Mouse (Mus musculus) urinary bladder, postnatal 4 days (tissue): ENCODE data around the gene Gpatch4.

ENCODE experiments used
- DNase-seq, 2 experiments: peaks; one replicate each; pipeline ENCODE4 v3.0.0; 2021 to 2022; ENCODE audit warnings: low spot score in 2 of 2

Gene Gpatch4

DNA sequence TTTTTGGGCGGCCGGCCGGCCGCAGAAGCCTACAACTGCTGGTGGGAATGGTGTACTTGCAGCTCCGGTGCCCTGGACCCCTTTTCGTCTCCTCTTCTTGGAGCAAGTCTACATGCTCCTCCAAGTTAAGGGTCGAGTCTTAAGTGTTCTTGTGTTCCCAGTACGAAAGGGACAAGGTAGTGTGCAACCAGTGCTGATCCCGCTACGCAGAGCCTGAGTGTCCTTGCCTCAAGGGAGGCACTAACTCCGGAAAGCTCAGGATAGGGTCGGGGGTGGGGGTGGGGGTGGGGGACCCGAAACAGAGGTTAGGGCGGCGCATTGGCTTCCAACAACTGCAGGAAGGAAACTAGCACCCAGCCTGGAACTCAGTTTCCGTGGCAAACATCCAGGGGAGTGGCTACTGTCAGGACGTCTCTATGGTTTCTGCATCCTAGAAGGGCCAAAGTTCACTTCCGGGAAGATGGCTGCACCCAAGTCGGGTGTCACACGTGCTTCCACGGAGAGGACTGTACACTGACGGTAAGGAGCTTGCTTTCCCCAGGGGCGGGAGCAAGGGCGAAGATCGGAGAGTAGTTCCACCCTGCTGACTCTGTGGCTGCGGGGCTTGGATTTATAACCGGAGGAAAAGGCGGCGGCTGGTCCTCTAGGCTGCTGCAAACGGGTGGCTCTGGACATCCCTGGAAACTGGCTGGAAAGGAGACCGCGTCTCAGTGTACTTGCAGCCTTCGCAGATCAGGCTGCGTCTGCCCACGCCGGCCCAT is at the start of gene Gpatch4:
Gpatch4 (plus strand) TSS at position 448 of the 761 bp plus-strand sequence.
- peak; percentile 71 to 74 for DNase-seq

DNA sequence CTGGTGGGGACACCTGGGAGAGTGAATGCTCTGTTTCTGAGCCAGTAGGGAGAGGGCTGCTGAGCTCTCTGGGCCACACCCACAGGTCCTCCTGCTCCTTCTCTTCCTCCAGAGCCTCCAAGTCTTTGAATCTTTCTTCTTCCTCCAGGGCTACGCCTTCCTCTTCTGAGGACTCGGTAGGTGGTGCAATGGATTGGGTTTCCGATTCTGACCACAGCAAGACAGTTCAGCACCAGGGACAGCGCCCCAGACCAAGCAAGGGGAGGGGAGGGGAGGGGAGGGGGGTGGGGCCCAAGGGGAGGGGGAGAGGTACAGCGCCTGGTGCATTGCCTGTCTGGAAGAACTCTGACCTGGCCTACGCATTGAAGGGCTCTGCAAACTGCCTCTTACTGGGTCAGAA is 49.5 kb upstream of the Gpatch4 start:
- no peak for DNase-seq

DNA sequence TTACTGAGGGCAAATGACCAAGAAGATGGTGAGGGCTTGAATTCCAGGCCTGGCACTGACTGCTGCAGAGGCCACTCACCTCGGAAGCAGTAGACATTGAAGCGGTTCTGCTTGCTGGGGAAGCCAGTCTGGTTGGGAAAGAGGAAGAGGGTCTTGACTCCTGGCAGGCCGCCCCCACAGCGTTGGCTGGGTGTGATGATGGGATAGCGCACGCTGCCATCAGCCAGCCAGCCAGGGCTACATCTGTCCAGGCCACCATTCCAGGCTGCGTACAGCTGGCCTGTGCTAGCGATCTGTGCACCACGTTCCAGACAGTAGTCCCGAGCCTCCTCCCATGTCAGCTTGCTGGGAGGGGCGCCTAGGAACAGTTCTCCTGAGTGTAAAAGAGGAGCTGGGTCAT is 47.6 kb upstream of the Gpatch4 start:
- no peak for DNase-seq

DNA sequence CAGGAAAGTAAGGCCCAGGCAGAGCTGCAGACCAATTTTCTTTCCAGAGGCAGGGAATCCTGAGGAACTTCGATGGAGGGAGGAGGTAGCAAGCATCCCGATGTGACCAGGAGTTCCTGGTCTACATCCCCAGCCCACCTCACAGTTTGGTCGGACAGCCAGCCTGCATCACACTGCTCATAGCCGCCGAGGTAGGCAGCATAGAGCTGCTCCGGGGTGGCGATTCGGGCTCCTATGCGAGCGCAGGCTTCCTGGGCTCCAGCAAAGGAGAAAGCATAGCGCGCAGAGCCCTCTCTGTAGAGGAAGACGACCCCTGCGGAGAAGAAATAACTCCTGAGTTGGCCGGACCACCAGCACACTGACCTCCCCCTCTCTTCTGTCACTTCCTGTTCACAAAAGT is 46.5 kb upstream of the Gpatch4 start:
- no peak for DNase-seq

DNA sequence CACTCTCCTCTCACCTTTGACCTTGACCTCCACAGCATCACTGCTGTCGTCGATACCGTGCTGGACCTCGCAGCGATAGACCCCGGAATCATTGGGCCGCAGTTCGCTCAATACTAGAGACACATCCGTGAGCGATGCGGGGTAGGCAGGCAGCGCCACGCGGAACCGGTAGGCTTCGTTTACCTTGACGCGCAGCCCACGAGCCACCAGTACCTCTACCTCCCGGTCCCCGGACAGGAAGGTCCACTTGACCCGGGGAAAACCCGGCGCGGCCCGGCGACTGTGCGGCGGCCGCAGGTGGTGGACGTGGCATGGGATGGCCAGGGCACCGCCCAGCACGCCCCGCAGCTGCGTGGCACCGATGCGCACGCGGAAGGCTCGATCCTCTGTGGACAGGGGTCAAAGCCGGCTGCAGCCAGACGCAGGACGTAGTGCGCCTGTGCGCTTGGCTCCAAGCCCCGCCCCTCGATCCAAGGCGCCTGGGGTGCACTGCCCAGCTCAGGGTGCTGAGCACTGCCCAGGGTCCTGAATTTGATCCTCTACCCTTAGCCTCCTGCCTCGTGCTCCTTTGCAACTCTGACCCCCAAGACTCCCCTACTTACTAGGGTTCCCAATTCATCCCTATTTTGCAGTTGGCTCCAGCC is 45.8 kb upstream of the Gpatch4 start:
- DNase-seq: no peak

DNA sequence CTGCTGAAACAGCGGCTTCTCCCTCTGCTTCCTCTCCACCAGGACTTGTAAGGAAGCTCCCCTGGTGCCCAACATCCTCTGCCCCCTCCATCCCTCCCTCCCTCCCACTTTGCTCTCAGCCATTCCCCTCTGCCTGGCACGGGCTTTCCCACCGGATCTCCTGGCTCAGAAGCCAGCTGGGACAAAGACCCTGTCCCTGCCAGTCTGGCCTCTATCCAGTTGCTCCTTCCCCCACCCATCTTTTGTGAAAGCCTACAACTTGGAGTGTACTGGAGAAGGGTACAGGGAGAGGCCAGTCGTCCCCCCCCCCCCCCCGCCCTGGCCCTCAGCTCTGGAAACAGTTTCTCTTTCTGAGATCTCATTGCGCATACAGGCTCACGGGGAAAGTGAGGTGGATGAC is 44.2 kb upstream of the Gpatch4 start:
- DNase-seq: no peak

DNA sequence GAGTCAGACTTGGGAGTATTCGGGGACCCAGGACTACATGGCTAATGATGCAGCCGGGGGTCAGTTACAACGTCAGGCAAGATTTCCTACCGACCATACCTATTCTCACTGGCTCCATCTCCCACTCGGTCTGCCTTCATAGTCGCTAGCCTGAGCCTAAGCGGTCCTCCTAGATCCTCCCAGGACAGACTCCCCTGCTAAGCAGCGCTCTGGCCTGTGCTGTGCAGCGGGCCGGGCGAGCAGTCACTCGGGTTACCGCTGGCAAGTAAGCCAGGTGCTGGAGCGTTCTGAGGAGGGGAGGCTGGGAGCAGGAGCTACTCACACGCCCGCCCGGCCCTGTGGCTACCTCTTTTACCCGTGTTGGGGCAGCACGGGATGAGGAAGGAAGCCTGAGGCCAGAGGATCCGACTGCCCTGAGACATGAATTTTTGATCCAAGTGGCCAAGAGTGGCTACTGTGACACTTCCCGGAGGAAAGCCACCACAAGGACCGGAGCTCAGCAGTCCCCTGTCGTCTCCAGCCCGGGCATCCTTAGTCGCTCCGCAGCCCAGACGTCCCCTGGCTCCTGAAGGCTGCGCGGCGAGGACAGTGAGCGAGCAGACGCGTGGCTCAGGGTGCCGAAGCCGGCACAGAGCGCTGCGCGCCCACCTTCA is 43.5 kb upstream of the Gpatch4 start:
- no peak for DNase-seq

DNA sequence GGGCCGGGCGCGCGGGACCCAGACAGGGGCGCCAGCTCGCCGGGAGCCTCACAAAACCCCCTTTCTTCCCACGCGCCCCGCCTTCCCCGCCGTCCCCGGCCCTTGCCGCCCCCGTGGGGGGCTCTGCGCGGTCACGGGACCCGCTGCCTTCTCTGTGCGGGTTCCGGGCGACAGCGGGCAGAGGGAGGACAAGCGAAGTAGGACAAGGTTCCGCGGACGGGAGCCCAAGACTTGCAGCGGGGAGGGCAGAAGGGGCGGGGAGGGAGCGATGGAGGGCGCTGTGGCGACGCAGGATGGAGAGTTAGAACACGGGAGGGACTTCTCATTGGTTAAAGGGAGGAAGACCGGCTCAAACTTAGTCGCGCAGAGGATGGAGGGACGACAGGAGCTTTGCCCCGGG is 42.7 kb upstream of the Gpatch4 start, which contains the start of gene Bcan:
Bcan (minus strand) TSS at position 50 of the 400 bp plus-strand sequence.
- DNase-seq: no peak

DNA sequence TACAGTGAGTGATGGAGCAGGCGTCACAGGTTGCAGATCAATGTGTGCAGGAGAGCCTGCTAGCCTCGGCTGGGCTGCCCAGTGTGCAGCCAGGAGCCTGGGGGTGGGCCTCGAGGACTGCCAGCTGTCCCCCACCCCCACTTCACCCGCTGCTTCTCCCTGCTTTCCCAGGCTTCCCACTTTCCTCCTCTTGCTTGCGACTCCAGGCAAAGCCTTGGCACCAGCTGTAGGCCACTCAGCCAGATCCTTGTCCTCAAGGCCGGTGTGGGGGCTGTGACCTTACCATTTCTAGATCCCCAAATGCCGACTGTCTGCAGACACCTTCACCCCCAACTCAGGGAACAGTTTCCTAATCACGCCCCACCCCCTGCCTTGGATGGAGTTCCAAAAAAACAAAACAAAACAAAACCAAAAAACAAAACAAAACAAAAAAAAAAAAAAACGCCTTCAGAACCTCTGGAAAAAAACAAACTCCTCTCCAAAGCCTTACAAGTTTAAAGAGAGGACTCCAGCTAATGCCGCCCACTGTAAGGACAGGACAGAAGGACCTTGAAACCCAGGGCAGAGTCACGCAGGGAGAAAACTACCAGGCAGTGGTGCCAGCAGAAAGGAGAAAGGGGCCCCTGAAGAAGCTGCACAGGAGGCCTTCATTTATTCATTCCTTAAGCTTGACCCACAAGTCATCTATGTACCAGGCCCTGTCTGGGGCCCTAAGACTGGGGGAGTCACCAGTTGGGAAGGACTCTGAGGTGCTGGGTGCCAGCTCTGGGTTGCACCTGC is 41.9 kb upstream of the Gpatch4 start:
- no peak for DNase-seq

DNA sequence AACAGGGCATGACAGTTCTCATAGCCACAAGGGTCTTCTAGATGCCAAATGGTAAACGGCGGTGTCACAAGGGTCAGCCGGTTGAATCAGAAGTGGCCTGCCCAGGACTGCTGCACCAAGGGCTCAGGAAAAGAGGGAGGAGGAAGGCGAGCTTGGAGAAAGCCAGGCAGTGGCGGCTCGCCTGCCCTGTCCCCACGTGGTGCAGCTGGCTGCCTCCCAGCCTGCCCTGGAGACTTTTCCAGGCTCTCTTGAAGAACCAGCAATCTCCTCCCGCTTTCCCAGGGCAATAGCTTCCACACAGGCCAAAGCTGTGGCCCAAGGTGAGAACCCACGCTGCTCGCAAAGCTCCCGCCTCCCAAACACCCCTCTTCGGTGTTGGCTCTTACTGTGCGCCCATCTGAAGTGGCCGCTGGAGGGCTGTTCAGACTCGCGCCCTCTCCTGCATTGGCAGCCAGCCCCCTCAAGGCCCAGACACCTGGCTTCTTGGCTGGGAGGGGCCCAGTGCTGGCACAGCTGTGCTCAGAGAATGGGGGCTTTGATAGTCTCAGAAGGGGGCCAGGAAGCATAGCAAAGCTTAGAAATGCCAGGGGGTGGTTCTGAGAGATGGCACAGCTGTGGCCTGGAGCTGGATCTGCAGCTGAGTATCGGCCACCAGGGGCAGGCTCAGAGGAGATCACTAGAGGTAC is 40.5 kb upstream of the Gpatch4 start:
- no peak for DNase-seq

DNA sequence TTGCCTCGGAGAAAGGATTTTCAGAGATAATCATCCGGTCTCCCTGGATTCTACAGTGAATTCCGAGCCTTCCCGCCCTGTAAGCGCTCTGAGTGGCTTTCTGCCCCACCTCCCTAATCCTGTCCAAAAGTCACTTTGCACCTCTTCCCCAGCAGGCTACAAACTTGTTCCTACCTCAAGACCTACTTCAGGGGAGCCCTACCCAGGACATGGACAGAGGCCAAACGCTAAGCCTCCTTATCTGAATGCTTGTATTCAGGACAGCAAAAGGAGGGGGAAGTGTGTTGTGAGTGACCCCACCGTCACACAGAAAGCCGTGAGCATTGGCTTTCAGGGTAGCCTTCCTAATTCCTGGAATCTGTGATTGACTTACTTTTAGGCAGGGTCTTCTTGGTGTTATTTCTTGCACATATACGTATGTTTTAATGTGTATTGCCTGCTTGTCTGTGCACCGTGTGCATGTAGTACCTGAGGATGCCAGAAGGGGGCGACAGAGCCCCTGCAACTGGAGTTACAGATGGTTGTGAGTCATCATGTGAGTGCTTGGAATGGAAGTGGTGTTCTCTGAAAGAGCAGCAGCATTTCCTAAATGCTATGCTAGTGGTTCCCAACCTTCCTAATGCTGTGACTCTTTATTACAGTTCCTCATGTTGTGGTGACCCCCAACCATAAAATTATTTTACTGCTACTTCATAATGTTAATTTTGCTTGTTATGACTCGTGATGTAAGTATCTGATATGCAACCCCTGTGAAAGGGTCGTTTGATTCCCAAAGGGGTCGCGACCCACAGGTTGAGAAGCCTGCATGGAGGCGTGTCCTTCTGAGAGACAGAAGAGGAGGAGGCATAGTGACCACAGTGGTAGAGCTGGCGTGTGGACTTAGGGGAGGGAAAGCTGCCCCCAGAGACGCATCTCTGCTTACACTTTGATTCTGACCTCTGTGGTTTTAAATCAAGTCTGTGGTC is 36.8 kb upstream of the Gpatch4 start:
- DNase-seq: no peak

DNA sequence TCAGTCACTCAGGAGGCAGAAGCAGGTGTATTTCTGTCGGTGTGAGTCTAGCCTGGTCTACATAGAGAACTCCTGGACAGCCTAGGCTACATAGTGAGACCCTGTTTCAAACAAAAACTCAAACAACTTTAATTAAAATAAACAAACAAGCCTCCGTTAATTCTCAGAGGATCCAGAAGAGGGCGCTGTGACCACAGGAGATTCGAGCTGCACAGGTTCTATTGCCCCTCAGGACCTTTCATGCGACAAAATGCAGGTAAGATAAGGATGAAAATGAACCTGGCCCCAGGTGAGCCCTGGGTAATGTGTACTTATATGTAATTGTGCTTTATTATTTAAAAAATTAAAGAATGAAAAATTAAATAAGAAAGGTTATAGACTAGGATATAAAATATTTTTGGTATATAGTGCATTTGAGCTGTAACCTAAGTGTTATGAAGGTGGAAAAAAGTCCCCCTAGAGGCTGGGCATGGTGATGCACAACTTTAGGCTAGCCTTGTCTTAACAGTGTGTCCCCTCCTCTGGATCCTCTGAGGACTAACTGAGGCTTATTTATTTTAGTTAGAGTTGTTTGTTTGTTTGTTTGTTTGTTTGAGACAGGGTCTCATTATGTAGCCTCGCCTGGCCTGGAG is 32.2 kb upstream of the Gpatch4 start:
- no peak for DNase-seq

DNA sequence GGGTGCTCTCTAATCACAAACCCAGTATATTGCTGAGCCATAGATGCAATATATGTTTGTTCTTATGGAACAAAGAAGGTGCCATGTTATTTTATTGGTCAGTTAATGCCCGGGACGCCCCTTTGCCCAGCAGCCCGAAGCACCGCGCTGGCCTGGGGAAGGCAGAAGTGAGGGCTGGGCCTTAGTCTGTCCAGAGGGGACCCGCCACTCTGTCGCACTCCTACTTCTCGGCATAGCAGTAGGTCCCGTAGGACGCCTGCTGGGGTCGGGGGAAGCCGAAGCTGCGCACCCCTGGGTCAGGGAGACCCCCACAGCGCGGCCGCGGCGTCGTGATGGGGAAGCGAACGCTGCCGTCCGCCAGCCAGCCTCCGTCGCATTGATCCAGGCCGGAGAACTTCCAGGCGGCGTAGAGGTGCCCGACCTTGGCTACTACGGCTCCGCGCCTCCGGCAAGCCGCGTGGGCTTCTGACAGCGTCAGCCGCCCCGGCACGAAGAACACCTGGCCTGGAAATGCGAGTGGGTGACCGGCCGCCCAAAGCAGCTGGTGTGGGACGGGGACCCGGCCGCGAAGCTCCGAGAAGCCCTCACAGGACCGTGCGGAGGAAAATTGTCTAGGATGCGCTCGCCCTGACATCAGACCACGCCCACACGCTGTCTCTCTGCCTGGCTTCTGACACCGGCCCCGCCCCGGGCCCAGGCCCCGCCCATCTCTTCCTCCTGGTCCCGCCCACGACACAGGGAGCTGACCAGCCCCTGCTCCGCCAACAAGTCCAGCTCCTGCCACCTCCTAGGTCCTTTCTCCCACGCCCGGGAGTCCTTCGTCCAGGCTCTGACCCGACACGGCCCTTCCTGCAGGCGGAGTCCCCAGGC is 20.4 kb upstream of the Gpatch4 start:
- DNase-seq: peak; percentile 79 to 87

DNA sequence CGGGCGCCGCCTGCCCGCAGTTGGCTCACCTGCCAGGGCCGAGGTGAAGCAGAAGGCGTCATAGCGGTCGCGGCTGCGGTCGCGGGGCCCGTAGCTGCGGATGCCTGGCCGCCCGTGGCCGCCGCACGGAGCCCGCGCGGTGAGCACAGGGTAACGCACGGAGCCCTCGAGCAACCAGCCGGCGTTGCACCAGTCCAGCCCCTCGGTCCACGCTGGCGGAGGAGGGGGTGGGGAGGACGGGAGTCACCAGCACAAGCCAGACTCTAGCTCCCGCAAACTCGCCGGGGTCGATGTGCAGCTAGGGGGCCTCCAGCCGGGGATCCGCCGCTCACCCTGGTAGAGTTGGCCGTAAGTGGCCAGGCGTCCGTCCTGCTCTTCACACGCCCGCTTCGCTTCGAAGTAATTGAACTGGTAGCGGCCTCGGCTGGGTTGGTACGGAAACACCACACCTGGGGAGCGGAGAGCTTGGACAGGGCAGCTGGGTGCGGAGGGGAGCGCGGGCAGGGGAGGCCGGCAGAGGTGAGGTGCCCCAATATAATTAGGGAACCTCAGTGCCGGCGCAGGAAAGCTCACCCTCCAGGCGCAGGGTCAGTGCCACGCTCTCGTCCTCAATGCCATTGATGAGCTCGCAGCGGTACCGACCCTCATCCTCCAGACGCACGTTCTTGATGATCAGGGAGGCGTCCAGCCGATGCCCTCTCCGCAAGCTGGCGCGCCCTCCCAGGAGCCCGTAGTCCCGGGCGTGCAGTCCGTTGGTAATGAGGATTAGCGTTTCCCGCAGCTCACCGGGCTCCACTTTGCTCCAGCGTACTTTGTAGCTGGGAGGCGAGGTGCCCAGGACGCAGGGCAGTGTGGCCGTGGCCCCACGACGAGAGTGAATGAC is 19.5 kb upstream of the Gpatch4 start:
- no peak for DNase-seq

DNA sequence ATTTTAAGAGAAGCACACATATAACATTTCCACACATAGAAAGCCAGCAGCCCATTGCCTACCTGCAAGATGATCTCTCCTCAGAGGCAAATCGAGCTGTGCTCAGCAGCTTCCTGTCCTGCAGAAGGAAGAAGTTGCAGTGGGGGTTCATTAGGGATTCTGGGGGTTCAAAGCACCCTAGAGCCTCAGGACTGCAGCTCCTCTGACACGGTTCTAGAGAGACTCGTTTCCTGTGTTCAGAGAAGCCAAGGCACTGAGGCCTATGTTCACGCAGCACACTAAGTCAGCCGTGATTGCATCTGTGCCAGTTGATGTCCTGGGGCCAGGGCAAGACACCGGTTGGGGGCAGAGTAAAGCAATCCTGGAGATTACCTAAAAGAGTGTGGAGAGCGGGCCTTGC is 16.1 kb upstream of the Gpatch4 start:
- no peak for DNase-seq

DNA sequence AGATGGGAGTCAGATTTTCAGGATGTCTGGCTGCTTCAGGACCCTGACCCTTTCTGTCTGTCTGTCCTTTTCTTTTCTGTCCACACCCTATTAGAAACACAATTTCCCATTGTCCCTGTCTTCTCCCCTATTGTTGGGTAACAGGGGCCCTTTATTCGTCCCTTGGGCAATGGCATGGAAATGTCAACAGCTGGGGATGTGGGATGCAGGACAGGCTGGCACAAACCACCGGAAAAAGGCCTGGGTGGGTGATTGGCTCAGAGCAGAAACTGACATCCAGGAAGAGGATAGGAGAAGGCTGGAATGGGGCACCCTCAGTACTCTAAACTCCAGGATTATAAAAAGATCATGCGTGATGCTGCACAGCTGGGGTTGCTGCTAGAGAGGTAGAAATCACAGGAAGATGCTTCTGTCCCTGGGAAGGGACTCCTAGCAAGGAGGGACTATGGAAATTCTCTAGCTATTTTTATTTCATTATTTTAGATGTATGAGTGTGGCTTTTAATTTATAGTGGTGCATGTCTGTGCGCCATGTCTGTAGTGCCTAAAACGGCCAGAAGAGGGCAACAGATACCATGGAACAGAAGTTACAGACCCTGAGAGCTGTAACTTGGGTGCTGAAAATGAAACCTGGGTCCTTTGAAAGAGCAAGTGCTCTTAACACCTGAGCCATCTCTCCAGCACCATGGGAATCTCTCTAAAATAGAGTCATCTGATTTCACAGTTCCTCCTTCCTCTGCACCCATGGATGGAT is 15.3 kb upstream of the Gpatch4 start, which contains the start of gene Hapln2:
Hapln2 (minus strand) TSS at position 150 of the 753 bp plus-strand sequence.
- no peak for DNase-seq
